Mouse (Mus musculus): Measurements from ENCODE around the gene Lrrn2.

DNA sequence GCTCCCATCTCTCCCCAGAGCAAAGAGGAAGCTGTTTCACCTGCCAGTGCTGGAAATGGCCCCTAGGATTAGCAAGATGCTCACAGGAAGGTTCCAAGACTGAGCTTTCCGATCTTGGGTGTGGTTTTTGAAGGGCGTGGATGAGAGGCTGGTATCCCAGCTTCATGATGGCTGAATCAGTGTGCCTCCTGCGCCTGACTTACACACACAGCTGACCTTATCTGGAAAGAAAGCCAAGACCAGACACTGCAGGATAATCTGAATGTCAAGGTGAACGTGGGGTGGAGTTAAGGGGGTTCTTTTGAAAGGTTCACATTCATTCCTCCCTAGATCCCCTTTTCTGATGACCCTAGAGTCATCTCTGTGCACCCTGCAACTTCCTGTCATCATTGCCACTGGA lies 8.7 kb downstream of the Lrrn2 start:
- TF ChIP-seq CTCF (IDR thresholded peaks at IDR 0.05; ENCODE audit: control insufficient read depth, insufficient read depth, low read length) (no peak), POLR2A (IDR thresholded peaks at IDR 0.05; ENCODE audit: borderline replicate concordance, control insufficient read depth, low read depth, low read length) (no peak)
